Mouse (Mus musculus) MEL (cell line): ENCODE measurements around the gene Krt83. TPM values are rescaled to one million over a fixed set of nuclear protein-coding genes. Genes with fewer than 3 reads are reported as not detected.

ENCODE experiments used
- DNase-seq: peaks from one replicate; pipeline ENCODE4 v3.0.0; 2011; ENCODE audit warnings: low read depth, low spot score
- H3K27ac ChIP-seq: 2 replicates; pipeline ENCODE4 v1.5.1; 2012; ENCODE audit warnings: low read depth, mild to moderate bottlenecking, control low read depth, low read length, moderate library complexity; ENCODE audit not compliant: control insufficient read depth
- H3K27me3 ChIP-seq, 2 experiments: fragments of 150-350 bp in 1 of 2; sonication (generic) in 1 of 2; 2 replicates each; pipeline ENCODE4 v1.6.1; 2012; ENCODE audit warnings: low read length in 2 of 2, mild to moderate bottlenecking in 2 of 2, improper control_type of control experiment in 1 of 2, moderate library complexity in 1 of 2; ENCODE audit not compliant: insufficient read depth in 2 of 2, control insufficient read depth in 1 of 2
- H3K36me3 ChIP-seq, 2 experiments: 2 replicates each; pipeline ENCODE4 v1.6.1; 2012 to 2014; ENCODE audit warnings: low read length in 2 of 2, improper control_type of control experiment in 1 of 2, inconsistent platforms in 1 of 2, mild to moderate bottlenecking in 1 of 2; ENCODE audit not compliant: insufficient read depth in 2 of 2, control insufficient read depth in 1 of 2
- H3K4me1 ChIP-seq, 2 experiments: fragments of 150-350 bp in 1 of 2; sonication (generic) in 1 of 2; 2 replicates each; pipeline ENCODE4 v1.6.1; 2012; ENCODE audit warnings: low read length in 2 of 2, improper control_type of control experiment in 1 of 2, mild to moderate bottlenecking in 1 of 2; ENCODE audit not compliant: insufficient read depth in 2 of 2, control insufficient read depth in 1 of 2
- H3K4me3 ChIP-seq, 2 experiments: fragments of 150-350 bp in 1 of 2; sonication (generic) in 1 of 2; 2 replicates each; pipeline ENCODE4 v1.5.1; 2012; ENCODE audit warnings: low read depth in 2 of 2, low read length in 2 of 2, mild to moderate bottlenecking in 2 of 2, moderate library complexity in 2 of 2, control low read depth in 1 of 2, improper control_type of control experiment in 1 of 2; ENCODE audit not compliant: control insufficient read depth in 1 of 2, insufficient read depth in 1 of 2
- H3K79me2 ChIP-seq: 2 replicates; pipeline ENCODE4 v1.6.1; 2012; ENCODE audit warnings: mild to moderate bottlenecking, low read length, moderate library complexity; ENCODE audit not compliant: control insufficient read depth, poor library complexity, insufficient read depth
- H3K9ac ChIP-seq: 2 replicates; pipeline ENCODE4 v1.6.1; 2012; ENCODE audit warnings: low read depth, mild to moderate bottlenecking, control low read depth, low read length, moderate library complexity; ENCODE audit not compliant: control insufficient read depth, poor library complexity, severe bottlenecking
- H3K9me3 ChIP-seq: fragments of 150-350 bp; sonication (generic); replicated peaks from 2 replicates; pipeline ENCODE4 v1.6.1; 2012; ENCODE audit warnings: mild to moderate bottlenecking, low read length, improper control_type of control experiment, moderate library complexity; ENCODE audit not compliant: insufficient read depth
- BHLHE40 ChIP-seq: IDR thresholded peaks from 2 replicates; pipeline ENCODE4 v1.6.1; 2012; ENCODE audit warnings: low read depth, mild to moderate bottlenecking, inconsistent platforms, low read length, improper control_type of control experiment, borderline replicate concordance
- CHD1 ChIP-seq: IDR thresholded peaks from 2 replicates; pipeline ENCODE4 v1.6.1; 2012; ENCODE audit warnings: low read depth, mild to moderate bottlenecking, inconsistent platforms, low read length, improper control_type of control experiment
- CHD2 ChIP-seq: IDR thresholded peaks from 2 replicates; pipeline ENCODE4 v1.6.1; 2011; ENCODE audit warnings: low read length, improper control_type of control experiment
- E2F4 ChIP-seq: IDR thresholded peaks from 2 replicates; pipeline ENCODE4 v1.6.1; 2011; ENCODE audit warnings: low read depth, low read length, improper control_type of control experiment, borderline replicate concordance
- EP300 ChIP-seq, 2 experiments: IDR thresholded peaks; 2 replicates each; pipeline ENCODE4 v1.6.1; 2011; ENCODE audit warnings: improper control_type of control experiment in 2 of 2, low read length in 2 of 2, low read depth in 1 of 2, mild to moderate bottlenecking in 1 of 2
- ETS1 ChIP-seq: IDR thresholded peaks from 2 replicates; pipeline ENCODE4 v1.6.1; 2012; ENCODE audit warnings: low read depth, mild to moderate bottlenecking, inconsistent platforms, low read length, improper control_type of control experiment, moderate library complexity
- MAFK ChIP-seq: IDR thresholded peaks from 2 replicates; pipeline ENCODE4 v1.6.1; 2011; ENCODE audit warnings: low read depth, mild to moderate bottlenecking, low read length, improper control_type of control experiment, borderline replicate concordance
- MAX ChIP-seq: IDR thresholded peaks from 2 replicates; pipeline ENCODE4 v1.6.1; 2011; ENCODE audit warnings: low read length, improper control_type of control experiment
- MXI1 ChIP-seq: IDR thresholded peaks from 2 replicates; pipeline ENCODE4 v1.6.1; 2011; ENCODE audit warnings: mild to moderate bottlenecking, low read depth, low read length, improper control_type of control experiment
- MYB ChIP-seq: IDR thresholded peaks from 2 replicates; pipeline ENCODE4 v1.6.1; 2011; ENCODE audit warnings: mild to moderate bottlenecking, low read depth, low read length, improper control_type of control experiment
- MYC ChIP-seq: IDR thresholded peaks from 2 replicates; pipeline ENCODE4 v1.6.1; 2011; ENCODE audit warnings: low read depth, mild to moderate bottlenecking, low read length, improper control_type of control experiment, moderate library complexity
- POLR2AphosphoS2 ChIP-seq: IDR thresholded peaks from 2 replicates; pipeline ENCODE4 v1.6.1; 2011; ENCODE audit warnings: low read length, improper control_type of control experiment
- RAD21 ChIP-seq: IDR thresholded peaks from 2 replicates; pipeline ENCODE4 v1.6.1; 2011; ENCODE audit warnings: mild to moderate bottlenecking, low read depth, low read length, improper control_type of control experiment
- SMC3 ChIP-seq: IDR thresholded peaks from 2 replicates; pipeline ENCODE4 v1.6.1; 2011; ENCODE audit warnings: low read depth, low read length, improper control_type of control experiment
- TAL1 ChIP-seq: IDR thresholded peaks from 2 replicates; pipeline ENCODE4 v1.6.1; 2012; ENCODE audit warnings: mild to moderate bottlenecking, inconsistent platforms, low read length, moderate library complexity, mixed read lengths
- TBP ChIP-seq: IDR thresholded peaks from 2 replicates; pipeline ENCODE4 v1.8.0; 2011; ENCODE audit warnings: low read depth, low read length, improper control_type of control experiment
- TCF12 ChIP-seq: IDR thresholded peaks from 2 replicates; pipeline ENCODE4 v1.6.1; 2014; ENCODE audit warnings: low read depth, mild to moderate bottlenecking, inconsistent platforms, low read length, improper control_type of control experiment, moderate library complexity
- UBTF ChIP-seq: IDR thresholded peaks from 2 replicates; pipeline ENCODE4 v1.6.1; 2012; ENCODE audit warnings: low read depth, mild to moderate bottlenecking, inconsistent platforms, low read length, improper control_type of control experiment, moderate library complexity, borderline replicate concordance; ENCODE audit not compliant: insufficient read depth
- USF2 ChIP-seq, 2 experiments: IDR thresholded peaks; 2 replicates each; pipeline ENCODE4 v1.6.1; 2011 to 2012; ENCODE audit warnings: improper control_type of control experiment in 2 of 2, low read length in 2 of 2, borderline replicate concordance in 1 of 2, inconsistent platforms in 1 of 2, low read depth in 1 of 2, mild to moderate bottlenecking in 1 of 2; ENCODE audit not compliant: insufficient read depth in 1 of 2
- ZKSCAN1 ChIP-seq: IDR thresholded peaks from 2 replicates; pipeline ENCODE4 v1.6.1; 2012; ENCODE audit warnings: low read depth, mild to moderate bottlenecking, inconsistent platforms, low read length, improper control_type of control experiment, moderate library complexity
- ZNF384 ChIP-seq: IDR thresholded peaks from 2 replicates; pipeline ENCODE4 v1.6.1; 2012; ENCODE audit warnings: low read depth, mild to moderate bottlenecking, inconsistent platforms, low read length, improper control_type of control experiment
- polyA plus RNA-seq, 2 experiments: library from polyadenylated mRNA; stranded (reverse) in 1 of 2; unstranded in 1 of 2; fragments of >175 nt in 1 of 2; fragments of >200 nt in 1 of 2; gene quantifications; 2 replicates each; pipeline versions ENCODE4 v1.2.1 to v1.2.4; 2012; ENCODE audit warnings: low replicate concordance in 2 of 2, low read depth in 1 of 2; ENCODE audit not compliant: insufficient read length in 2 of 2, insufficient read depth in 1 of 2, missing spikeins in 1 of 2
- total RNA-seq: library from RNA; depleted of rRNA; stranded (reverse); fragments of 300-350 nt; gene quantifications from 2 replicates; pipeline ENCODE4 v1.2.3, GENCODE M21; 2012

Gene Krt83
- total and polyA plus RNA-seq, 3 experiments: not detected

DNA sequence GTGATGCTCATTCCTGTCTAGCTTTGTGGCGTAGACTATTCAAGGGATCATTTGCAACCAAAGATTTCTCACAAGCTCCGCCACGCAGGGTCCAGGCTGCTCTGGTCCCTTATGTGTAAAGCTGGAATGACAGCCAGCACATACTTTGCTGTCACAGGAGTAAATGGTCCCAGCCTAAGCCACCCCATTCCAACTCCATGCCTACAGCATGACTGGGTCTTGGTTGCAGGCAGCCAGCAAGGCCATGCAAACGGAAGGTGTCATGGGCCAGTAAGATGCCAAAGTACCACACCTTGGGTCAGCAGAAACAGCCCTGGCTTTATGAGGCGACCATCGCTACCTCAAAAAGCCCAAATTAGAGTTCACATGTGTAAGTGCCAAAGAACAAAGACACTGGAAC lies 2.4 kb upstream of the Krt83 start:
- no peaks in the 10 kb centered on the region for H3K36me3 ChIP-seq
- H3K9ac ChIP-seq: no peak overlapping the region
- H3K27ac ChIP-seq: no peak overlapping the region
- H3K9me3 ChIP-seq: no peaks in the 10 kb centered on the region
- no peaks in the 10 kb centered on the region for H3K27me3 ChIP-seq
- H3K4me3 ChIP-seq: no peak overlapping the region
- no peak for DNase-seq
- no peak for TF ChIP-seq EP300 (IDR thresholded peaks at IDR 0.05; ENCODE audit: low read depth in 1 of 2, low read length in 2 of 2)
- TF ChIP-seq CHD1: no peak
- no peak for TF ChIP-seq POLR2AphosphoS2
- TF ChIP-seq BHLHE40: no peak
- TF ChIP-seq RAD21: no peak
- TF ChIP-seq MXI1: no peak
- no peak for TF ChIP-seq TCF12
- no peak for TF ChIP-seq ZKSCAN1
- no peak for TF ChIP-seq SMC3
- TF ChIP-seq USF2 (IDR thresholded peaks at IDR 0.05; ENCODE audit: borderline replicate concordance in 1 of 2, insufficient read depth in 1 of 2, low read depth in 1 of 2, low read length in 2 of 2): no peak
- H3K79me2 ChIP-seq: no peaks in the 10 kb centered on the region
- no peaks in the 10 kb centered on the region for H3K4me1 ChIP-seq

GRCm38 (mm10) chr15:101492718-101493117 lies 1.4 kb upstream of the Krt83 start:
- DNase-seq: no peak
- Histone ChIP-seq H3K27me3 (no peaks in the 10 kb centered on the region), H3K4me3 (no peak overlapping the region), H3K36me3 (no peaks in the 10 kb centered on the region), H3K9me3 (no peaks in the 10 kb centered on the region), H3K27ac (no peak overlapping the region), H3K79me2 (no peaks in the 10 kb centered on the region), H3K4me1 (no peaks in the 10 kb centered on the region), H3K9ac (no peak overlapping the region)
- no peak for TF ChIP-seq MAFK
- TF ChIP-seq E2F4: no peak
- no peak for TF ChIP-seq TAL1
- TF ChIP-seq MAX: no peak
- TF ChIP-seq RAD21: no peak

DNA sequence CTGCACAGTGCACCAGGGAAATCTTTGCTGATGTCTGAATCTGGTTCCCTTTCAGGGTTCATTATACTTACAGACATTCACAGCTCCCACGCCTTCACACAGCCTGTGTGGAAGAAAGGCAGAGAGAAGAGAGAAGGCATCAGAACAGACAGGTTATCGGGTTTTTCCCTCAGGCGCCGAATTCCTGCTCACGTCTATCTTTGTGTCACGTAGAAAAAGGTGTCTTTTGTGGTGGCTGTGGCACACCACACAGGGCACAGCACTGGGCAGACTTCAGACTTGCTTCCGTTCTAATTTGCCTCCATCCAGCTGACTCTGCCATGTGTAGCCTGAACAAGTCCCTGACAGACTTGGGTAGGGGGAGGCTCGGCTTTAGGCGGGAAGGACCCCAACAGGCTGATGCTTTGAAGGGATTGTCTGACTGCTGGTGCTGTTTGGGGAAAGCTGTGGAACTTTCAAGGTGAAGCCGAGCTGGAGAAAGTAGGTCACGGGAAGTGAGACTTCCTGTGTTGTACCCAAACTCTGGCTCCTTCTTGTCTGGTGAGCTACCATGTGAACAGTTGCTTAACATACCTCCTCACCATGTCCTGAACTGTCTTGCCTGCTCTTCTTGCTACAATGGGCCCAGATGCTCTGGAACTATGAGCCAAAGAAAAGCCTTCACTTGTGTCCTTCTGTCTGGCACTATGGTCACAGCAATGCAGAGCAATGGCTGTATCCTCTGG lies 5.2 kb downstream of the Krt83 start:
- TF ChIP-seq CHD1: no peak
- TF ChIP-seq ZNF384: no peak
- TF ChIP-seq RAD21: no peak
- no peak for TF ChIP-seq CHD2
- no peak for TF ChIP-seq TBP
- TF ChIP-seq UBTF: no peak
- TF ChIP-seq USF2 (IDR thresholded peaks at IDR 0.05; ENCODE audit: borderline replicate concordance in 1 of 2, insufficient read depth in 1 of 2, low read depth in 1 of 2, low read length in 2 of 2): no peak
- TF ChIP-seq ETS1: no peak
- no peak for TF ChIP-seq MYC
- no peak for TF ChIP-seq MYB
- H3K4me3 ChIP-seq: no peak overlapping the region
- no peak for DNase-seq
- H3K36me3 ChIP-seq: no peaks in the 10 kb centered on the region
- H3K27me3 ChIP-seq: no peaks in the 10 kb centered on the region
- no peaks in the 10 kb centered on the region for H3K4me1 ChIP-seq
- H3K27ac ChIP-seq: no peak overlapping the region
- no peaks in the 10 kb centered on the region for H3K79me2 ChIP-seq
- no peaks in the 10 kb centered on the region for H3K9me3 ChIP-seq
- no peak overlapping the region for H3K9ac ChIP-seq
